Mouse (Mus musculus) hindbrain, embryonic 14.5 days (tissue): ENCODE results near the gene Igfbp6. TPM values are rescaled to one million over a fixed set of nuclear protein-coding genes. Genes with fewer than 3 reads are reported as not detected.

Experiments
- ATAC-seq: fragments of 200-750 bp; cut with Nextera tagmentation; 2 replicates; pipeline ENCODE4 v1.8.0; 2017; ENCODE audit warnings: moderate number of reproducible peaks, mild to moderate bottlenecking, moderate TSS enrichment, moderate library complexity; ENCODE audit not compliant: low FRiP score
- DNase-seq: peaks from one replicate; pipeline ENCODE4 v3.0.0-alpha.2; 2015; ENCODE audit warnings: low spot score
- H3K27ac ChIP-seq: fragments of 300-500 bp; sonication (generic); 2 replicates; pipeline ENCODE4 v1.5.1; 2014; ENCODE audit warnings: mild to moderate bottlenecking, moderate library complexity
- H3K27me3 ChIP-seq: fragments of 300-500 bp; sonication (generic); 2 replicates; pipeline ENCODE4 v1.6.1; 2014; ENCODE audit warnings: mild to moderate bottlenecking, low read length, mixed read lengths; ENCODE audit not compliant: control insufficient read depth, insufficient read depth
- H3K36me3 ChIP-seq: fragments of 300-500 bp; sonication (generic); replicated peaks from 2 replicates; pipeline ENCODE4 v1.6.1; 2014; ENCODE audit not compliant: control insufficient read depth, insufficient read depth
- H3K4me1 ChIP-seq: fragments of 300-500 bp; sonication (generic); replicated peaks from 2 replicates; pipeline ENCODE4 v1.6.1; 2014; ENCODE audit warnings: antibody characterized with exemption, low read length, mixed read lengths; ENCODE audit not compliant: control insufficient read depth, insufficient read depth
- H3K4me2 ChIP-seq: fragments of 300-500 bp; sonication (generic); replicated peaks from 2 replicates; pipeline ENCODE4 v1.6.1; 2014; ENCODE audit warnings: mild to moderate bottlenecking, moderate library complexity
- H3K4me3 ChIP-seq: fragments of 300-500 bp; sonication (generic); replicated peaks from 2 replicates; pipeline ENCODE4 v1.5.1; 2014; ENCODE audit warnings: mild to moderate bottlenecking, low read length
- H3K9ac ChIP-seq: fragments of 300-500 bp; sonication (generic); 2 replicates; pipeline ENCODE4 v1.6.1; 2014
- H3K9me3 ChIP-seq: fragments of 300-500 bp; sonication (generic); 2 replicates; pipeline ENCODE4 v1.6.1; 2016; ENCODE audit warnings: low read length; ENCODE audit not compliant: control insufficient read depth
- WGBS: fragments of 180-500 bp; shearing (Covaris S2); extraction: QIAGEN DNeasy Blood & Tissue Kit; methylation state at CpG from one replicate; pipeline ENCODE4 v1.1.7; 2014; 5-methylcytosine and 5-hydroxymethylcytosine counted together
- polyA plus RNA-seq: library from polyadenylated mRNA; unstranded; fragments of >200 nt; fragmentation: Nextera tagmentation; extraction: Ambion mirVana; gene quantifications from 2 replicates; pipeline ENCODE4 v1.2.1, GENCODE M21; 2014

Igfbp6 gene
- polyA plus RNA-seq, 1 experiment from 2014 or later: 1.8 TPM

DNA sequence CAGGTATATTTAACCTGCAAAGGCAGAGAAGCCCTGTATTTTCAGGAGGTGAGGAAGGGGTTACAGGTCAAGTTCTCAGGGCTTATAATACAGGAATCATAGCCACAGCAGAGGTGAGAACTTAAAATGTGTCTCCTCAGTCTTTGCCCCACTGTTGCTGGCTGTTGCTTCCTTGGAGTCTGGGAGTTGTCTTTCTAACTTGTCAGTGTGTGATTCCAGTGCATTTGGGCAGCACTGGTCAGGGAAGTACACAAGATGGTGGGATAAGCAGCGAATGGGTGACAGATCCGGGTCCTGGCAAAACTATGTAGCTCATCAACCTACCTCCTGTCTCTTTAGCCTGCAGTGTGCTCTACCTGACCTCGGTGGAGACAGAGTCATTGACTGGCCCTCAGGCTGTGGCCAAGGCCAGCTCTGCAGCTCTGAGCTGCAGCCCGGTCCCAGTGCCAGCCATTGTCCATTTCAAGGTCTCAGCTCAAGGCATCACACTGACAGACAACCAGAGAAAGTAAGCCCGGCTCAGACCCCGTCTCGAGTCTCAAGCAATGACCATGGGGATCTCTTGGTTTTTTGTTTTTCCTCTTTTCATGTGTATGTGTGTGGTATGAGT is 29.4 kb upstream of the Igfbp6 start:
- 84% methylated on average over 7 of the region's 7 CpGs for WGBS
- no peak for ATAC-seq
- H3K9me3 ChIP-seq: no peaks in the 10 kb centered on the region
- H3K4me1 ChIP-seq: 0 out of 2 replicates have a peak, but pooled peaks cover 3% of the 10 kb centered on the region
- H3K4me2 ChIP-seq: no peak overlapping the region
- H3K9ac ChIP-seq: no peak overlapping the region
- no peak for DNase-seq
- H3K27me3 ChIP-seq: no peaks in the 10 kb centered on the region
- peaks cover 40% of the 10 kb centered on the region for H3K36me3 ChIP-seq
- no peak overlapping the region for H3K27ac ChIP-seq
- H3K4me3 ChIP-seq: no peak overlapping the region

DNA sequence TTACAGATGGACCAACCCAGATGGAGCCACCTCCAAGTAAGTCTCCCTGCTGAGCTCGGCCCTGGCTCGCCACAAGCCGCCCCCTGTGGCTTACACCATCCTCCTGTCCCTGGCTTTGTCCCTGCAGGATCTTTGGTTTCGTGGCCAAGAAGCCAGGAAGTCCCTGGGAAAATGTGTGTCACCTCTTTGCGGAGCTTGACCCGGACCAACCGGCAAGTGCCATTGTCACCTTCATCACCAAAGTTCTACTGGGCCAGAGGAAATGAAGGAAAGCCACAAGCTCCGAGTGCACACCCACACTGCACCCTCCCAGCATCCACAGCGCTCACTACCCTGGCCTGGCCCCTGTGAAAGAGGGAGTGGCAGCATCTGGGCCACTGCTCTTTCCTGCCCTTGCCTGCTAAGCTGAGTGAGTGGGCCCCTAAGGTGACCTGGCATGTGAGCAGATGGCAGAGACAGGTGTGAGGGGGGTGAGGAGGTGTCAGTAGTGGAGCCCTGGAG is 28.4 kb upstream of the Igfbp6 start:
- Histone ChIP-seq H3K4me1 (0 out of 2 replicates have a peak, but pooled peaks cover 3% of the 10 kb centered on the region), H3K4me2 (no peak overlapping the region), H3K9ac (no peak overlapping the region), H3K4me3 (no peak overlapping the region), H3K9me3 (no peaks in the 10 kb centered on the region), H3K36me3 (peaks cover 45% of the 10 kb centered on the region), H3K27ac (peak overlapping the region; percentile 75; the same call in 1 of the 2 replicates), H3K27me3 (no peaks in the 10 kb centered on the region)
- ATAC-seq (no peak), DNase-seq (no peak)
- WGBS: 70% methylated on average over 9 of the region's 9 CpGs

DNA sequence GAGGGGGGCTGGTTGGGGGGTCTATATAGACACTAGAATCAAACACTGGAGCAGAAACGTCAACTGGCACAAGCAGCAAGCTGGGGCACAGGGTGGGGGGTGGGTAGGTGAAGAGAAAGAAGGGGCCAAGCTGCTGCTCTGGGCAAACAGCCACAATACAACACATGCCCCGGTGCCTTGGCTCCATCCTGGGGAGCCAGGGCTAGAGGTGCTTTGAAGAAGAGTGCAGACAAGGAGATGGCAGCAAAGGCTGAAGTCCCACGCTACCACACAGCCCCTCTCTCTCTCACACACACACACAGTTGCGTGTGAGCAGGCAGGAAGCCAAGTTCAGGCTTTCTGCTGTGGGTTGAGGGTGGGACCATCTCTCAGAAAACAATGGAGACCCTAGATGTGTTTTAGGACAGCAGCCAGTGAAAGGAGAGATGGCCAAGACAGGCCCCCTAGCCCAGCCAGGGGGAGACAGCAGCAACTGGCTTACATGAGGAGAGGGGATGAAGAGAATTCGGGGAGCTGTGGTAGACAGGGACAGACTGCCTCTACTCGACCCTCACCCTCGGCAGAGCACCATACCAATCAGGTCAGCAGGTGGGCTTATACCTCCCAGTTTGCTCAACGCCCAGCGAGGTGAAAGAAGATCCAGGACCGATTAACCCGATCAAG is 27.3 kb upstream of the Igfbp6 start:
- Histone ChIP-seq H3K4me2 (no peak overlapping the region), H3K4me1 (0 out of 2 replicates have a peak, but pooled peaks cover 3% of the 10 kb centered on the region), H3K4me3 (no peak overlapping the region), H3K27me3 (no peaks in the 10 kb centered on the region), H3K9ac (no peak overlapping the region), H3K27ac (peak overlapping the region; percentile 75), H3K9me3 (no peaks in the 10 kb centered on the region), H3K36me3 (peaks cover 56% of the 10 kb centered on the region)
- ATAC-seq (peak; percentile 78), DNase-seq (peak; percentile 63)
- 66% methylated on average over 11 of the region's 11 CpGs for WGBS

DNA sequence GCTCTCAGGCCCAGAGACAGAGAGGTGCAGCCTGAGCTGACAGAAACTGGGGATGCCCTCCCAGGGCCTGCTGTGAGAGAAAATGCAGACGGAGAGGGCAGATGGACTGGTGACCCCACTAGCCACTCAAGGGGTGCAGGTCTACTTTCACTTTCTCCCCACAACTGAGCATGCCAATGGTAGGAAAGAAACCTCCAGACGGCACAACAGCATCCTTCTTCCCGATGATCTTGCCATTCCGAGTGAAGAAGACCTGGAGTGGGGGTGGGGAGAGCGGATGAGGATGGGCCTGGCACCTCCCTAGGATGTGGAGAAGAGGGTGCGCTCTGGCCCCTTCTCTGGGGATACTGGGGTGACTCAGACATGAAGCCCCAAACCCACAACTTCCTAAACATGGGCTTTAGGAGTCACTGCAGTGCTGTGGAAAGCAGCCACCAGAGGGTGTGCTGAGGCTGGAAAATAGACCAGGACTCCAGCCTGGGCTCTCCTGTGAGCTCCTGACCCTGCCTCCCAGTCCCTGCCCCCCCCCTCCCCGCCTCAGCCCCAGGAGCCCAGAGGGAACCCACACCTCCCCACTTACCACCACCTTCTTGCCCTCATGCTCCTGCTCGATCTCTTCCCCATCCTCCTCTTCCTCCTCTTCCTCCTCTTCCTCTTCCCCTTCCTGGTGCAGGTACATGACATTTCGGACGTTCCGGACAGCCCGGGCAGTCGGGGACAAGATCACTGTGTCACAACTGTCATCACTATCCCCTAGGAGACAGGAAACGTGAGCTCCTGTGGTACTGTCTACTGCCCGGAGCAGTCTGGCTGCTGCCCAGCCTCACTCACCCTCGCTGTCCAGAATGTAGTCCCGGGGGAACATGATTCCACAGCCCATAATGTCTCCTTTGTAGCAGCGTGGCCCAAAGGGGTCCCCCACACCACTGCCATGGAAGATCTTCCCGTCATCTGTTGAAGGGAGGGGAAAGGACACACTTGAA is 26.4 kb upstream of the Igfbp6 start:
- Histone ChIP-seq H3K27me3 (no peaks in the 10 kb centered on the region), H3K4me3 (no peak overlapping the region), H3K9ac (no peak overlapping the region), H3K27ac (peak overlapping the region; percentile 75), H3K4me2 (no peak overlapping the region), H3K36me3 (peaks cover 63% of the 10 kb centered on the region), H3K4me1 (0 out of 2 replicates have a peak, but pooled peaks cover 3% of the 10 kb centered on the region), H3K9me3 (no peaks in the 10 kb centered on the region)
- DNase-seq (no peak), ATAC-seq (no peak)
- 71% methylated on average over 19 of the region's 19 CpGs for WGBS

DNA sequence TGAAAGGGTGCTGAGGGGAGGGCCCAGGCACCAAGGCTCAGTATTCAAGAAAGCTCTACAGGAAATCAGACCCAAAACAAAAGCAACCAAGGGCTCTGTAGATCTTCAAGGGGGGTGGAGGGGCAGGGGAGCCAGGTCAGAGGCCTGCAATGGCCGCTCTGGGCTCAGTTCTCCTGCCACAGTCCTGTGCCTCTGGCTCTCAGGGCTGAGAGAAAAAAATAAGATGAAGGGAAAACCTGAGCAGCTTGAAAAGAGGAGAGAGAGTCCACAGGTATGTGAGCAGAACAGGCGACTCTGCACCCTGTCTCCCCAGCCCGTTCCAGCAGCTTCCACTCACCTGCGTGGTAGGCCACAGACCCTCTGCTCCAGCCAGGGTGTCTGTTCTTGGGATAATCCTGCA is 25.6 kb upstream of the Igfbp6 start:
- DNase-seq (no peak), ATAC-seq (no peak)
- H3K27me3 ChIP-seq: no peaks in the 10 kb centered on the region
- H3K27ac ChIP-seq: peak overlapping the region; percentile 29; the same call in 1 of the 2 replicates
- H3K4me3 ChIP-seq: no peak overlapping the region
- 0 out of 2 replicates have a peak, but pooled peaks cover 3% of the 10 kb centered on the region for H3K4me1 ChIP-seq
- H3K4me2 ChIP-seq: no peak overlapping the region
- WGBS: 85% methylated on average over 4 of the region's 4 CpGs
- peaks cover 69% of the 10 kb centered on the region for H3K36me3 ChIP-seq
- no peak overlapping the region for H3K9ac ChIP-seq
- no peaks in the 10 kb centered on the region for H3K9me3 ChIP-seq

DNA sequence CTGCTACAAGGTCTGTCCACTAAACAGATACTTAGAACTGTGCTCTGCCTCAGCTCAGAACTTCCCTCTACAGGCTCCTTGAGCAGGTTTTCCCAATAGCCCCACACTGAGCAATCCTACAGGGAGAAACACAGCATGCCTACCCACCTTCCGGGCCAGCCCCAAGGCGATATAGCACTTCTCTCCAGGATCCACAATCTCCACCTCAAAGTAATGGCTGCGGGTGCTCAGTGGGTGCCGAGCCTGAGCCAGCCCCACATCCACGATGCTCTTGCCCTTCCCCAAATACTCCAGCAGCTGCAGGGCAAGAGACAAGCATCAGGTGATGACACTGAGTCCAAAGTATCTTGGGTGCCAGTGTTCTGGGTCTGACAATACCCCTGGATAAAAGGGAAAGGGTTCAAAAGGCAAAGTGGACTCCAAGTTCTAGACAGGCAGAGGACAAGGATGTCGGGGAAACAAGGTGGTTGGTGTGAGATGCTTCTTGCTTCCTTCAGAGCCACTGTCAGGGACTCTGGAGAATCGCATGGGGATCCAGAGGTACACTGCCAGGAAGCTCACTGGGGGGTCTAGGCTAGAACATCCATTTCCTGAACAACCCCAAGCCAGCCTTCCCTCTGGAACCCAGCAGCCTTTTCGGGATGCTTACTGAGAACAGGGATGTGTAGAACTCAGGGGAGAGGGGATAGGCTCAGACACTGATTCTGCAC is 24.9 kb upstream of the Igfbp6 start:
- no peak overlapping the region for H3K9ac ChIP-seq
- 0 out of 2 replicates have a peak, but pooled peaks cover 3% of the 10 kb centered on the region for H3K4me1 ChIP-seq
- H3K27ac ChIP-seq: no peak overlapping the region
- H3K9me3 ChIP-seq: no peaks in the 10 kb centered on the region
- no peak for DNase-seq
- no peak for ATAC-seq
- H3K27me3 ChIP-seq: no peaks in the 10 kb centered on the region
- 79% methylated on average over 8 of the region's 8 CpGs for WGBS
- peaks cover 71% of the 10 kb centered on the region for H3K36me3 ChIP-seq
- no peak overlapping the region for H3K4me2 ChIP-seq
- no peak overlapping the region for H3K4me3 ChIP-seq

DNA sequence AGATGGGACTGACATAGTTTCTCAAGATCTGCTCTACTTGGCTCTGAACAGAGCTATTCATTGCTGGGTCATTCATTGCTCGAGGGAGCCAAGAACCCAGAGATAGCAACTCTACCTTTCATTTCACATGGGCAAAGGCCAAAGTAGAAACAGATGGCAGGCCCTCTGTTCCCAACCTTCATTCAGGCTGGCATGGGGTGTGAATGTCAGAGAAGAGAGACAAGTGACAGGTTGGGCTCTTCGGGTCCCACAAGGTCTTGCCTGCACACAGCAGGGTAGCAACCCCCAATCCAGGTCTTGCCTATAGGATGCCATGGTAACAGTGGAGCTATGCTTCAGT is 24.4 kb upstream of the Igfbp6 start:
- H3K27me3 ChIP-seq: no peaks in the 10 kb centered on the region
- H3K27ac ChIP-seq: no peak overlapping the region
- ATAC-seq: no peak
- no peak overlapping the region for H3K4me3 ChIP-seq
- no peaks in the 10 kb centered on the region for H3K9me3 ChIP-seq
- DNase-seq: no peak
- peaks cover 76% of the 10 kb centered on the region for H3K36me3 ChIP-seq
- WGBS: 75% methylated on average over 2 of the region's 2 CpGs
- H3K9ac ChIP-seq: no peak overlapping the region
- H3K4me1 ChIP-seq: 0 out of 2 replicates have a peak, but pooled peaks cover 3% of the 10 kb centered on the region
- H3K4me2 ChIP-seq: no peak overlapping the region

DNA sequence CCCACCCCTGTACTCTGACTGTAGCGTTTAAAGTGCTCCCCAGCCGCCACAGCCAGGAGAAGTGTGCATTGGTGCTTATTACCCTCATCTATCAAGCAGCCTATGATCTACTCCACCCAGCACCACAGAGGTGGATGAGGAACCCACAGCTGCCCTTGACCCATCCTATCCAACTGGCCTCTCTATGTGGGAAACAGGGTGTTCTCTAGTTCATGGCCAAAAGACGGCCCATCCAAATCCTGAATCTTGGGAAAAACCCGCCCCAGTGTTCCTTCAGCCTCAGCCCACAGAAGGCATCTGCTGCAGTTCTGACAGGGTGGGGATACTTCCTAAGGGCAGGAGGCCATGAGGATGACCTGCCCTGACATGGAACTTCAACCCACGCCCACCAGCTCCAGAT is 23.6 kb upstream of the Igfbp6 start:
- no peak for ATAC-seq

More for the DNA sequence above, 23.6 kb upstream of the Igfbp6 start:
- WGBS: 89% methylated on average over 5 of the region's 5 CpGs
- Histone ChIP-seq H3K36me3 (peaks cover 83% of the 10 kb centered on the region), H3K4me1 (0 out of 2 replicates have a peak, but pooled peaks cover 3% of the 10 kb centered on the region), H3K9ac (no peak overlapping the region), H3K27me3 (no peaks in the 10 kb centered on the region), H3K9me3 (no peaks in the 10 kb centered on the region), H3K4me2 (no peak overlapping the region), H3K4me3 (no peak overlapping the region), H3K27ac (no peak overlapping the region)
- DNase-seq: no peak
